Mouse (Mus musculus) liver, embryonic 14.5 days (tissue): ENCODE results near the gene Olfr23. TPM values are rescaled to one million over a fixed set of nuclear protein-coding genes. Genes with fewer than 3 reads are reported as not detected.
"Not testable (repeated sequence)": the region's sequence is repeated elsewhere in the genome, so short reads cannot be mapped to it uniquely, and the experiment has no call there.

ENCODE experiments used
- ATAC-seq: fragments of 200-750 bp; cut with Nextera tagmentation; 2 replicates; pipeline ENCODE4 v1.8.0; 2017; ENCODE audit warnings: moderate number of reproducible peaks, mild to moderate bottlenecking, moderate library complexity; ENCODE audit not compliant: insufficient read depth
- DNase-seq, 3 experiments: peaks; one replicate each; pipeline ENCODE4 v3.0.0-alpha.2; 2012 to 2013; ENCODE audit warnings: low read depth in 3 of 3, low spot score in 3 of 3
- H3K27ac ChIP-seq: fragments of 300-500 bp; sonication (generic); 2 replicates; pipeline ENCODE4 v1.5.1; 2014; ENCODE audit warnings: moderate library complexity, mild to moderate bottlenecking, control low read depth, inconsistent platforms
- H3K27me3 ChIP-seq: fragments of 300-500 bp; sonication (generic); 2 replicates; pipeline ENCODE4 v1.6.1; 2014; ENCODE audit warnings: mild to moderate bottlenecking, low read length, moderate library complexity; ENCODE audit not compliant: control insufficient read depth, insufficient read depth
- H3K36me3 ChIP-seq: fragments of 300-500 bp; sonication (generic); replicated peaks from 2 replicates; pipeline ENCODE4 v1.6.1; 2014; ENCODE audit warnings: low read depth; ENCODE audit not compliant: control insufficient read depth, insufficient read depth
- H3K4me1 ChIP-seq, 2 experiments: fragments of 200-500 bp in 1 of 2; fragments of 300-500 bp in 1 of 2; sonication (generic) in 1 of 2; replicated peaks; 2 replicates each; pipeline ENCODE4 v1.6.1; 2012 to 2014; ENCODE audit warnings: antibody characterized with exemption in 1 of 2, inconsistent platforms in 1 of 2, low read length in 1 of 2; ENCODE audit not compliant: control insufficient read depth in 2 of 2, insufficient read depth in 2 of 2
- H3K4me2 ChIP-seq: fragments of 300-500 bp; sonication (generic); 2 replicates; pipeline ENCODE4 v1.6.1; 2014; ENCODE audit warnings: low read depth, mild to moderate bottlenecking, control low read depth, moderate library complexity
- H3K4me3 ChIP-seq, 2 experiments: fragments of 200-500 bp in 1 of 2; fragments of 300-500 bp in 1 of 2; sonication (generic) in 1 of 2; 2 replicates each; pipeline ENCODE4 v1.5.1; 2012 to 2014; ENCODE audit warnings: low read depth in 2 of 2, low read length in 2 of 2, mild to moderate bottlenecking in 2 of 2, control low read depth in 1 of 2, inconsistent platforms in 1 of 2, moderate library complexity in 1 of 2; ENCODE audit not compliant: insufficient read depth in 1 of 2
- H3K9ac ChIP-seq: fragments of 300-500 bp; sonication (generic); replicated peaks from 2 replicates; pipeline ENCODE4 v1.6.1; 2014; ENCODE audit warnings: mild to moderate bottlenecking, control low read depth, moderate library complexity
- H3K9me3 ChIP-seq: fragments of 300-500 bp; sonication (generic); 2 replicates; pipeline ENCODE4 v1.6.1; 2016; ENCODE audit warnings: low read length, mixed read lengths; ENCODE audit not compliant: control insufficient read depth
- CTCF ChIP-seq: IDR thresholded peaks from 2 replicates; pipeline ENCODE4 v1.5.1; 2016; ENCODE audit warnings: antibody characterized with exemption, low read depth, control low read depth
- EP300 ChIP-seq: IDR thresholded peaks from 2 replicates; pipeline ENCODE4 v1.6.1; 2016; ENCODE audit warnings: antibody characterized with exemption, low read depth
- WGBS: fragments of 180-500 bp; shearing (Covaris S2); extraction: QIAGEN DNeasy Blood & Tissue Kit; methylation state at CpG from one replicate; pipeline ENCODE4 v1.1.7; 2014; ENCODE audit not compliant: insufficient replicate concordance; 5-methylcytosine and 5-hydroxymethylcytosine counted together
- polyA plus RNA-seq, 2 experiments: library from polyadenylated mRNA; depleted of rRNA in 1 of 2; stranded (reverse) in 1 of 2; unstranded in 1 of 2; fragments of >200 nt; fragmentation: Nextera tagmentation in 1 of 2; extraction: Ambion mirVana in 1 of 2; gene quantifications; 2 replicates each; pipeline versions ENCODE4 v1.2.1 to v1.2.3; 2012 to 2014

Gene Olfr23
- not detected in 2 replicates for polyA plus RNA-seq (2012; rRNA removed)
- polyA plus RNA-seq (2014; fragmentation: Nextera tagmentation; extraction: Ambion mirVana): not detected in 2 replicates

- H3K4me2 ChIP-seq: no peak within 1 kb of the TSS
- DNase-seq (no peak), ATAC-seq (no peak)
- H3K4me3 ChIP-seq: no peak within 1 kb of the TSS
- no peaks in the 10 kb centered on the region for H3K36me3 ChIP-seq
- no peak within 1 kb of the TSS for H3K27ac ChIP-seq
- H3K27me3 ChIP-seq: no peaks in the 10 kb centered on the region
- no peak within 1 kb of the TSS for H3K9ac ChIP-seq
- TF ChIP-seq CTCF (no peak), EP300 (no peak)
- H3K4me1 ChIP-seq: no peaks in the 10 kb centered on the region
- no peaks in the 10 kb centered on the region for H3K9me3 ChIP-seq
Measured at GRCm38 (mm10) chr11:73936377-73936776, at the start of gene Olfr23. Gene Olfr23, plus strand, starts transcription at chr11:73936677.

- TF ChIP-seq CTCF (no peak), EP300 (no peak)
- H3K27ac ChIP-seq: no peak within 1 kb of the TSS
- DNase-seq (no peak), ATAC-seq (no peak)
- H3K4me3 ChIP-seq: no peak within 1 kb of the TSS
- H3K9ac ChIP-seq: no peak within 1 kb of the TSS
- H3K4me2 ChIP-seq: no peak within 1 kb of the TSS
- no peaks in the 10 kb centered on the region for H3K9me3 ChIP-seq
- H3K27me3 ChIP-seq: no peaks in the 10 kb centered on the region
- no peaks in the 10 kb centered on the region for H3K36me3 ChIP-seq
- 62% methylated on average over 1 of the region's 1 CpGs for WGBS
- no peaks in the 10 kb centered on the region for H3K4me1 ChIP-seq
Measured at GRCm38 (mm10) chr11:73890671-73891070, 45.8 kb upstream of the Olfr23 start, which contains the start of gene Olfr394. Gene Olfr394, minus strand, starts transcription at chr11:73890771.

- DNase-seq, H3K27ac ChIP-seq, H3K9ac ChIP-seq, H3K4me3 ChIP-seq, H3K36me3 ChIP-seq, H3K4me1 ChIP-seq, H3K4me2 ChIP-seq, ATAC-seq, H3K27me3 ChIP-seq, H3K9me3 ChIP-seq: not testable (repeated sequence)
- 54% methylated on average over 4 of the region's 4 CpGs for WGBS
Measured at GRCm38 (mm10) chr11:73909199-73909598, 27.3 kb upstream of the Olfr23 start, which contains the start of gene Olfr395. Gene Olfr395, minus strand, starts transcription at chr11:73909299.

- no peak for DNase-seq
- Histone ChIP-seq H3K4me3 (no peak within 1 kb of the TSS), H3K9me3 (no peaks in the 10 kb centered on the region), H3K36me3 (no peaks in the 10 kb centered on the region), H3K4me2 (no peak within 1 kb of the TSS), H3K27me3 (no peaks in the 10 kb centered on the region), H3K4me1 (no peaks in the 10 kb centered on the region), H3K9ac (no peak within 1 kb of the TSS), H3K27ac (no peak within 1 kb of the TSS)
- WGBS: 50% methylated on average over 1 of the region's 1 CpGs
- no peak for ATAC-seq
- TF ChIP-seq CTCF (no peak), EP300 (no peak)
Measured at GRCm38 (mm10) chr11:73960517-73960916, 24.0 kb downstream of the Olfr23 start, which contains the start of gene Olfr397. Gene Olfr397, plus strand, starts transcription at chr11:73960817.

- Histone ChIP-seq H3K4me3 (no peak within 1 kb of the TSS), H3K4me1 (no peaks in the 10 kb centered on the region), H3K4me2 (no peak within 1 kb of the TSS), H3K27ac (no peak within 1 kb of the TSS), H3K9ac (no peak within 1 kb of the TSS), H3K9me3 (no peaks in the 10 kb centered on the region), H3K36me3 (no peaks in the 10 kb centered on the region), H3K27me3 (no peaks in the 10 kb centered on the region)
- TF ChIP-seq CTCF: no peak
- no peak for TF ChIP-seq EP300
- DNase-seq (no peak), ATAC-seq (no peak)
Measured at GRCm38 (mm10) chr11:73990307-73990706, 53.8 kb downstream of the Olfr23 start, which contains the start of gene Olfr398. Gene Olfr398, minus strand, starts transcription at chr11:73990407.

Other genes starting within 250 kb of the Olfr23 start
- gene Zfp735, start 247.9 kb upstream of the Olfr23 start, polyA plus RNA-seq (2012; rRNA removed): not detected in 2 replicates
- gene Zfp735, start 247.9 kb upstream of the Olfr23 start, polyA plus RNA-seq (2014; fragmentation: Nextera tagmentation; extraction: Ambion mirVana): not detected in 2 replicates
- gene Olfr389, start 156.0 kb upstream of the Olfr23 start, polyA plus RNA-seq (2012; rRNA removed): not detected in 2 replicates
- gene Olfr389, start 156.0 kb upstream of the Olfr23 start, polyA plus RNA-seq (2014; fragmentation: Nextera tagmentation; extraction: Ambion mirVana): not detected in 2 replicates
- not detected in 2 replicates for gene Olfr390, start 153.7 kb upstream of the Olfr23 start, polyA plus RNA-seq (2012; rRNA removed)
- gene Olfr390, start 153.7 kb upstream of the Olfr23 start, polyA plus RNA-seq (2014; fragmentation: Nextera tagmentation; extraction: Ambion mirVana): not detected in 2 replicates
- gene Olfr391-ps, start 133.6 kb upstream of the Olfr23 start, polyA plus RNA-seq (2012; rRNA removed): not detected in 2 replicates
- gene Olfr391-ps, start 133.6 kb upstream of the Olfr23 start, polyA plus RNA-seq (2014; fragmentation: Nextera tagmentation; extraction: Ambion mirVana): not detected in 2 replicates
- gene Olfr392, start 119.6 kb upstream of the Olfr23 start, polyA plus RNA-seq (2012; rRNA removed): not detected in 2 replicates
- not detected in 2 replicates for gene Olfr392, start 119.6 kb upstream of the Olfr23 start, polyA plus RNA-seq (2014; fragmentation: Nextera tagmentation; extraction: Ambion mirVana)
- gene Olfr393, start 85.2 kb upstream of the Olfr23 start, polyA plus RNA-seq (2012; rRNA removed): not detected in 2 replicates
- gene Olfr393, start 85.2 kb upstream of the Olfr23 start, polyA plus RNA-seq (2014; fragmentation: Nextera tagmentation; extraction: Ambion mirVana): not detected in 2 replicates
- gene Olfr394, start 45.9 kb upstream of the Olfr23 start, polyA plus RNA-seq (2012; rRNA removed): not detected in 2 replicates
- not detected in 2 replicates for gene Olfr394, start 45.9 kb upstream of the Olfr23 start, polyA plus RNA-seq (2014; fragmentation: Nextera tagmentation; extraction: Ambion mirVana)
- not detected in 2 replicates for gene Olfr395, start 27.4 kb upstream of the Olfr23 start, polyA plus RNA-seq (2012; rRNA removed)
- not detected in 2 replicates for gene Olfr395, start 27.4 kb upstream of the Olfr23 start, polyA plus RNA-seq (2014; fragmentation: Nextera tagmentation; extraction: Ambion mirVana)
- not detected in 2 replicates for gene Olfr397, start 24.1 kb downstream of the Olfr23 start, polyA plus RNA-seq (2012; rRNA removed)
- gene Olfr397, start 24.1 kb downstream of the Olfr23 start, polyA plus RNA-seq (2014; fragmentation: Nextera tagmentation; extraction: Ambion mirVana): not detected in 2 replicates
- not detected in 2 replicates for gene Olfr398, start 53.7 kb downstream of the Olfr23 start, polyA plus RNA-seq (2012; rRNA removed)
- not detected in 2 replicates for gene Olfr398, start 53.7 kb downstream of the Olfr23 start, polyA plus RNA-seq (2014; fragmentation: Nextera tagmentation; extraction: Ambion mirVana)
- not detected in 2 replicates for gene Olfr139, start 119.9 kb downstream of the Olfr23 start, polyA plus RNA-seq (2012; rRNA removed)
- gene Olfr139, start 119.9 kb downstream of the Olfr23 start, polyA plus RNA-seq (2014; fragmentation: Nextera tagmentation; extraction: Ambion mirVana): not detected in 2 replicates
- gene Olfr399, start 119.9 kb downstream of the Olfr23 start, polyA plus RNA-seq (2012; rRNA removed): not detected in 2 replicates
- gene Olfr399, start 119.9 kb downstream of the Olfr23 start, polyA plus RNA-seq (2014; fragmentation: Nextera tagmentation; extraction: Ambion mirVana): not detected in 2 replicates
- not detected in 2 replicates for gene Zfp616, start 133.3 kb downstream of the Olfr23 start, polyA plus RNA-seq (2012; rRNA removed)
- not detected in 2 replicates for gene Zfp616, start 133.3 kb downstream of the Olfr23 start, polyA plus RNA-seq (2014; fragmentation: Nextera tagmentation; extraction: Ambion mirVana)
- gene Olfr401, start 177.0 kb downstream of the Olfr23 start, polyA plus RNA-seq (2012; rRNA removed): not detected in 2 replicates
- not detected in 2 replicates for gene Olfr401, start 177.0 kb downstream of the Olfr23 start, polyA plus RNA-seq (2014; fragmentation: Nextera tagmentation; extraction: Ambion mirVana)
- gene Olfr402, start 216.9 kb downstream of the Olfr23 start, polyA plus RNA-seq (2012; rRNA removed): not detected in 2 replicates
- not detected in 2 replicates for gene Olfr402, start 216.9 kb downstream of the Olfr23 start, polyA plus RNA-seq (2014; fragmentation: Nextera tagmentation; extraction: Ambion mirVana)
- gene Olfr403, start 249.6 kb downstream of the Olfr23 start, polyA plus RNA-seq (2012; rRNA removed): not detected in 2 replicates
- gene Olfr403, start 249.6 kb downstream of the Olfr23 start, polyA plus RNA-seq (2014; fragmentation: Nextera tagmentation; extraction: Ambion mirVana): not detected in 2 replicates